Mouse (Mus musculus): Measurements from ENCODE around the gene Ctdspl.

Ctdspl gene

DNA sequence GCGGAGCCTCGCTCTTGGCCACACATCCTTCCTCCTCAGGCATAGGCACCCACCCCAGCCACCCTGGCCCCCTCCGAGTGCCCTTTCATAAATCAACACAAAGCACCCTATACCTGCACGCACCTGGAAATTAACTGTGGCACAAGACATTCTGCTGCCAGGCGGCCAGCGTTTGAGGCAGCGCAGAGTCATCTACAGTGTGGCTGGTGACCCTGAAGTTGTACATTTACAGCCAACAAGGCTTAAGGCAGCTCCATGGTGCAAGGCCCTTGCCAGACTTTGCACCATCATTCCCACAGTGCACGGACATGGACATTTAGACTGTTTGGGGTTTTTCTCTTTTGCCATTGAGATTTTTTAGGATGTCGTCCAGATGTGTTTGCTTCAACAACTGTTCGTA is 134.4 kb downstream of the Ctdspl start:
- DNase-seq (ENCODE audit: low read depth, low spot score) = no peak

DNA sequence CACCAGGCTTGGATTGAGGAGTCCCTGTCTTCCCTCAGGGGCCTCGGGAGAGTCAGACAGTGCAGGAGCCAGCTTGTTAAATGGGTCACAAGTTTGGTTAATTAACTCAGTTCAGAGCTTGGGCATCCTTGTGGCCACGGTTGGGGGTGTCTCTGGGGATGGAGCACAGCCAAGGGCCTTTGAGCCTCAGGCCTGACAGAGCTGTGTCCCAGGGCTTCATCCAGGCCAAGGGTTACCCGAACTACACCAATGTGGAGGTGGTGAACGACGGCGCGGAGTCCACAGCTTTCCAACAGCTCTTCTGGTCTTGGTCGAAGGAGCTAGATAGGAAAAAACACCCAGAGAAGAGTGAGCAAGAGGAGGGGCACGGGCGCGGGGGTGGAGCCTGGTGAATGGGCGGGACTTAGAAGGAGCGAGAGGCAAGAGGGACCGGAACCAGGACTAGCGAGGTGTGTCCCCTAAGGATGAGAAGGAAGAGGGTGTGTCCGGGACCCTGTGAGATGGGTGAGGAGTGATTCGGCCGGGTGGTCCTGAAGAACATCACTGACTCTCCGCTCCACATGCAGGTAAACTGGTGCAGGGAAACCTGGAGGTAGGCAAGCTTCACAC is 136.9 kb downstream of the Ctdspl start:
- DNase-seq (ENCODE audit: low read depth, low spot score) = peak; percentile 76

DNA sequence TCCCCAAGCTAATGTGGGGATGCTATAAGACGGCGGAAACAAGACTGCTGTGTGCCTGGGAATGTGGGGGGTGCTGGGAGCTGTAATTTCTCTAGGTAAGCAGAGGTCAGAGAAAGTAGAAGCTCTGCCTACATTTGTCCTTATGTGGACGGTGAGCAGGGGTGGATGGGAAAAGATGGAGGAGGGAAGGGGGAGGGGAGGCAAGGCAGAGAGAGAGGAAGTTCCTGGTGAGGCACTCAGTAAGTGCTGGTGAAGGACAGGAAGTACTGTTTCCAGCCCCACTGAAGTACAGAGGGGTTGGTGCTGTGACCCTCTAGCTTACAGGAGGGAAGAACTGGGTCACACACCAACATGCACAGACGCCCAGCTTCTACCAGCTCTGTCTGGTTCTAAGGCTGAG is 138.0 kb downstream of the Ctdspl start:
- peak; percentile 56 for DNase-seq (ENCODE audit: low read depth, low spot score)

DNA sequence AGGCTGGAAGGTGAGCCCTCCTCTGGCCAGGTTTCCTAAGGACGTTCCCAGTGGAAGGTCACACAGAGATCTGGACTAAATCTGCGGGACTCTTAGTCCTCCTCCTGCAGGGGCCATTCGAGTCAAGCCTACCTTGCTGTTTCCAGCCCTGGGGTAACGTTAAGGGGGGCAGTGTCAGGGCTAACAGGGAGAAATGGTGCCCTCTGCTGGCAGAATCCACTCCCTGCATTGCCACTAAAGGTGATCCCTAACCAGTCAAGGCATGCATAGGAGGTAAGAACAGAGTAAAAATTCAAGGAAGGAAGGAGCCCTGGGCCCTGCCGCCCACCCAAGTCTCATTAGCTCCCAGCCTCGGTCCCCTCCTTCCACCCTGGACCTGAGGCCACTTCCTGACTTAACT is 141.3 kb downstream of the Ctdspl start:
- DNase-seq (ENCODE audit: low read depth, low spot score) = peak; percentile 74

DNA sequence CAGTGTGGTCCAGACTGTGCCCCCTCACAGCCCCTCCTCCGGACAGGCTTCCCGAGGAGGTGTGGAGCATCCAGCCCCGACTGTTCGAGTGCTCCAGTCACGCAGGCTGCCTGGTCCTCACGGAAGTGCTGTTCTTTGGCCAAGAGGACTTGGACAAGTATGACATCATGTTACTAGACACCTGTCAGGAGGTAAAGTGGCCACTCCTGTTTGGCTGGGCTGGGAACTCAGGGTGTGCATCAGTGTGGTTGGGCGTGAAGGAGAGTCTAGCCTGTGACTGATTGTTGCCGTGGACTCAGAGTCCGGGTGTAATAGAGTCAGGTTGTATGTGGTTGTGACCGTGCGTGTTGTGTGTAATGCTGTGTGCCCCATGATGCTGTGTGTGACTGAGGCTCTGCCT is 142.0 kb downstream of the Ctdspl start:
- no peak for DNase-seq (ENCODE audit: low read depth, low spot score)

DNA sequence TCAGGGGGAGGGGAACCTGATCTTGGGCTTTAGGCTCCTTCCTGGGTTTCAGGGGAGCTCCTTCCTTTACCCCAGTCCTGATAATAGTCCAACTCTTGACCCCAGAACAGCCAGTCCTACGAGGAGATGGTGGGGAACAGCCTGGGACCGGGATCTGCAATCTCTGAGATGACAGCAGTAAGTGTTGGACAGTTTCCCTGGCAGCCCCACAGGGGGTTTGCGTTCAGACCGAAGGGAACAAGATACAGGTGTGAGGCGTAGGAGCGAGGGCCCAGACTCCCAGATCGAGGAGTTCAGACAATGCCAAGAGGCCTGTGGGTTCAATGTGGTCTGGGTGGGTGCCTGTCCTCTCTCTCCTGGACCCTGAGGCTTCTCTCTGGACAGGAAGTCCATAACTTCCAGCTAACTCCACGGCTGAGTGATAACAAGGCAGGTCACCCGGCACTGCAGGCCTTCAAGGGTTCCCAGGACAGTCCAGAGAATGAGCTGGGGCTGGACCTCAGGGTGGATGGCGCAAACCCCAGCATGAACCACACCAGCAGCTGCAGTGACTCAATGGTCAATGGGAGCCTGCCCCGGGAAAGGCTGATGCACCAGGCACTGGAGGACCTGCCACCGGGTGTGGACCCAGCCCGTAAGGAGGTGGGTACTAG is 144.0 kb downstream of the Ctdspl start:
- no peak for DNase-seq (ENCODE audit: low read depth, low spot score)

DNA sequence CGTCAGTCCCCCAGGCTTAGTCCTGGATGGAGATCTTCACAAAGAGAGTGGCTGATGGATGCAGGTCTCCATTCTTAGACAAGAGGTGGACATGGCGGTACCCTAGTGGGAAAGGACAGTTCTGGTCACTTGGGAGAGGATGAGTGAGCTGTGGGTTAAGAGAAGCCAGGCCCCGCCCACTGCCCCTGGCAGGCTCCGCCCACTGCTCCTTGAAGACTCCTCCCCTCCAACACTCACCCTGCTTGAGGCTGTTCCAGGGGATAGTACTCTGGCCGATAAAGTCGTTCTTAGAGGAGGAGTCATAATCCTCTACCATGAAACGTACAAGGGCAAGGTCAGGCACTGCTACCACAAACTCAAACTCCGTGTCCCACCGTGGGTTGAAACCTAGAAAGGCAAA is 145.5 kb downstream of the Ctdspl start:
- DNase-seq (ENCODE audit: low read depth, low spot score) = no peak

DNA sequence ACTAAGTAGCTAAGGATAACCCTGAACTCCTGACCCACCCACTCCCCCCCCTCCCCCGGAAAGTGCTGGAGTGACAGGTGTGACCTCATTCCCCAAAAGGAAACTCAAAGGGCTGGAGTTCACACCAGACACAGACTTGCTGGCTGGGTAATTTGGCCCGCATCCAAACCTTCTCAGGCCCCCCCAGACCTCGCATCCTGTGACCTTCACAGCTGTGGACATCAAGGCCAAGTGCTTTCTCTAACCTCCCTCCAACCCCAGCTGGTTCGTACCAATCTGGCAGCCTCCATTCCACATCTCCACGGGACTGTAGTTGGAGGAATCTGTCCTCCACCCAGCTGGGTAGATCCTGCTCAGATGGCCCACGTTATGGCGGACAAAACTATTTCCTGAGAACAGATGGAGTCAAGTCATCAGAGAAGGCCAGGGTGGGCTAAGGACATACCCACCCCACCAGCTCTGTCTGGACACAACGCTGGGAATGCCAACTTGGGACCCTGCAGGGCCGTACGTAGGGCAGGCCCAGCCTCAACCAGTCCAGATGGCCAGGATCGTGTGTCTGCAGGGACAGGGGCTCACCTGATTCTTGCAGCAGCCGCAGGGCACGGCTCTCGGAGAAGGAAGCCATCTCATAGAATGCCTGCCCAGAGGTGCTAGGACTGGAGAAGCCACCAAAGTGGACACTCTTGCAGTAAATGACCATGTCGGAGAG is 147.1 kb downstream of the Ctdspl start:
- no peak for DNase-seq (ENCODE audit: low read depth, low spot score)

DNA sequence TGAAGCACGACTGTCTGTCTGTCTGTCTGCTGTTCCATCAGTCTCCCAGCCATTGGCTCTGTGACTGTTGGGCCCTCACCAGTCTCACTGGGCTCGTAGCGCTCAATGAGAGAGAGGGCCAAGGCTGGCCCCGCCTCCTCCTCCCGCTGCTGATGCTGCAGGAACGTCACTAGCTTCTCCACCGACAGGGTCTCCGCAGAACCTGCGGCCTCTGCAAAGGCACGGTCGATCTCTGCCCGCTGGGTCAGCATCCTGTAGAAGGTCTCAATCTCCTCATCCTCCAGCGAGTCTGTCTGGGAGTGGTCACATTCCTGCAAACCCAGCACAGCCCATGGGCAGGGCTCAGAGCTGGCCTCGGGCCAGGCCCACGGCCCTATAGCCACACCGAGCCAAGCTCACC is 149.4 kb downstream of the Ctdspl start:
- peak; percentile 57 for DNase-seq (ENCODE audit: low read depth, low spot score)

DNA sequence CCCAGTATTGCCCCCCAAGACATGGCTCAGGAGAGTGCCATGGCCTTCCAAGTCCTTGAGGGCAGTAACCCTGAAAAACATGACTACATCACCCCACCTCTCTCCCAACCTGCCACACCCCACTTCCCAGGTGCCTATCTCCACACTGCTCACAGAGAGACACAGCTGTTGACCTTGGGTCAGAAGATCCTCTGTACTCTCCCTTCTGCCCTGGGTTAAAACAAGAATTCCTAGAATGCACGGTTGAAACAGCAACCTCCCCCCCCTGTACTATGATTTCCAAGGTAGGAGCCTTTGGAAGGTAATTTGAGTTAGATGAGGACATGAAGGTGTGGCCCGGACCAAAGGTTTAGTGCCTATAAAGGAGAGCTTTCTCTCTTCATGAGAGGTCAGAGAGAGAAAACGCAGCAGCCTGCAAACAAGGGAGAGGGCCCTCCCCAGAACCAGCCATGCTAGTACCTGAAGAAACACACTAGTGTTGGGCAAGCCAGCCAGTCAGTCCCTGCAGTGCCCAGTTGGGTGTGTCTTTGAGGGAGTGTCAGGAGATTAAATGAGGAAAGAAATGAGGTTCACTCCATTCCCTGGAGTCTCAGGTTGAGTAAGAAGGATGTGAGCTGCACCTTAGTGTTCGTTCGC is 153.9 kb downstream of the Ctdspl start:
- DNase-seq (ENCODE audit: low read depth, low spot score) = peak; percentile 58

DNA sequence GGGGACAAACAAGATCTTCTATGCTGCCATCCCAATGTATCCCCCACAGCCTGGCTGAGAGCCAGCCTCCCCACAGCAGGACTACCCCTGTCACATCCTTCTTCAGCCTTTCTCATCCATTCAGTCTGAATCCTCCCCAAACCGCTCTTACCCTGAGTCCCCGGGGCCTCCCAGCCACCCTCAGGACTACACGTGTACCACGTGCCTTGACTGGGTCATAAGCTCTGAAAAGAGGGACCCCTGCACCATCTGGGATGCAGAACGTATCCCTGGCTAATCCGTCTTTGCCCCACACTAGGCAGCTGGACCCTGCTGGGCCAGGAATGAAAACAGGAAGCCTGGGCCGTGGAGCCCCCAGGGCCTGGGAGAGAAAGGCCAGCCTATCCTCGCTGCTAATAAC is 155.8 kb downstream of the Ctdspl start:
- no peak for DNase-seq (ENCODE audit: low read depth, low spot score)

DNA sequence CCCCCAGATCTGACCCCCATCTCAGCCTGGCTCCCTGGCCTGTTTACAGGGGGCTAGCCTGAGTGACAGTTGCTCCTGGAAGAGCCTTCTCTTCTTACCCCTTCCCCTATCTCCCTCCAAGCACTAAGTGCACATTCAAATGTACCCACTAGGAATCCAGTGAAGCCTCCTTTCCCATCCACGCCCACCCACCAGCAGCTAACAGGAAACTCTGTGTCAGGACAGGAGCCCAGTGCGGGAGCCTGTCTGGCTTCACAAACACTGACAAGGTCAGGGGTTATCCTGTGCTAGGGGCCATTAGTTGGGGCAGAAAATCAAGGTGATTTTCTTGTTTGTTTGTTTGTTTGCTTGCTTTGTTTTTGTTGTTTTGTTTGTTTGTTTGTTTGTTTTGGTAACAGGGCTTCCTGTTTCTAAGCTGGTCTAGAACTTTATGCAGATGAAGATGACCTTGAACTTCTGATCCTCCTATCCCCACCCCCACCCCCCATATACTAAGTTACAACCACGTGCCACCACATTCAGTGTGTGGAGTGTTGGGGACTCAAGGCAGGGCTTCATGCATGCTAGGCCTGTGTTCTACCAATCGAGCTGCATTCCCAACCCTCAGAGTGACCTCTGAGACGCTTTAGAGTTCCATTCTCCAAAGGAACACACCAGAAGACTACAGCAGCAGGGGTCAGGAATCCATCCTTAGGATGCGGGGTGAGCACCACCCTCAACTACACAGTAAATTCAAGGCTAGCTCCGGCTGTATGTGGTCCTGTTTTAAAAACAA is 156.6 kb downstream of the Ctdspl start:
- DNase-seq (ENCODE audit: low read depth, low spot score) = peak; percentile 82

DNA sequence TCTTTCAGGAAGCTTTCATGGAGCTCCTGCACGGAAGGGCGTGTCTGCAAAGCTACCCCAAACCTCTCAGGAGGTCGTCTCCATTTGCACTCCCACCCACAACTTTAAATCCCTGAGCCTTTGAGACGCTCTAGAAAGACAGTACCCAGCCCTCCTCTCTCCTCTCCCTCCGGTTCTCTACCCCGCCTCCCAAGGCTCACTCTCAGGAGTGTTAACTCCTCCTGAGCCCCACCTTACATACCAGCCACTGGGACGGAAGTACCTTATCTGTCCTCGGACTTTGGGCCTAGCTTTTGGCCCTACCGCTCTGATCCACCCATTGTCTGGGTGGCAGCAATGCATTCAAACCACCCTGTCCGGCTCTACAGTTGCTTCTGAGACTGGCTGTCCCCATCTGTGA is 157.7 kb downstream of the Ctdspl start:
- peak; percentile 73 for DNase-seq (ENCODE audit: low read depth, low spot score)

DNA sequence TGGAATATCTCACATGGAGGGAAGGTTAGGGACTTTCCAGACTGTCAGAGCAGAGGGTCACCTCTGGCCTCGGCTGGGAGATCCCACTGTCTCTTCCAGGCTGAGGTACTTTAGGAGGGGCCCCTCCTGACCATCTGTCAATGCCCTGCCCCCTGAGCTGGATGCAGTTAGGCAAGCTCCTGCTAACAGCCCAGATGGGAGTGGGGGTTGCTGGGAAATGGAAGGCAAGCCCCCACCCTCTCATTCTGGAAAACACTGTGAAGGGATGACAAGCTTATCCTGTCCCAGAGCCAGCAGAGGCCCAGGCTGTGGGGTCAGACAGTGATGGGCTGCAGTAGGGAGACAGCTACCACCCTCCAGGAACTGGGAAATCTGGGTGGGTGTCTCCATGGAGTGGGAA is 160.2 kb downstream of the Ctdspl start:
- no peak for DNase-seq (ENCODE audit: low read depth, low spot score)

DNA sequence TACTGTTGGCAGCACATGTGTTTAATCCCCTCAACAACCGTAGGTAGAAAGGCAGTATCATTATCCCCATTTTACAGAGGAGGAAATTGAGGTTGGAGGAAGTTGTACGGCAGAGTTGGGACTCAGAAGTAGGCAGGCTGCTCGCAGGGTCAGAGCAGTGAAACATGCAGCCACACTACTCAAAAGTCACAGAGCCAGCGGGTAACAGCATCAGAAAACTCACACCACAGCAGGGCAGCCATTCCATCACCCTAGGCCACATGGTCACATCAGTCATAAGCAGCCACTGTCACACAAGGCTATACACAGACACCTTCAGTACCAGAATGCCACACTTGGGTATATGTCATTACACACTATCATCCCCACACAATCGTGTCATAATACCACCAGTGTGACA is 161.1 kb downstream of the Ctdspl start:
- no peak for DNase-seq (ENCODE audit: low read depth, low spot score)

DNA sequence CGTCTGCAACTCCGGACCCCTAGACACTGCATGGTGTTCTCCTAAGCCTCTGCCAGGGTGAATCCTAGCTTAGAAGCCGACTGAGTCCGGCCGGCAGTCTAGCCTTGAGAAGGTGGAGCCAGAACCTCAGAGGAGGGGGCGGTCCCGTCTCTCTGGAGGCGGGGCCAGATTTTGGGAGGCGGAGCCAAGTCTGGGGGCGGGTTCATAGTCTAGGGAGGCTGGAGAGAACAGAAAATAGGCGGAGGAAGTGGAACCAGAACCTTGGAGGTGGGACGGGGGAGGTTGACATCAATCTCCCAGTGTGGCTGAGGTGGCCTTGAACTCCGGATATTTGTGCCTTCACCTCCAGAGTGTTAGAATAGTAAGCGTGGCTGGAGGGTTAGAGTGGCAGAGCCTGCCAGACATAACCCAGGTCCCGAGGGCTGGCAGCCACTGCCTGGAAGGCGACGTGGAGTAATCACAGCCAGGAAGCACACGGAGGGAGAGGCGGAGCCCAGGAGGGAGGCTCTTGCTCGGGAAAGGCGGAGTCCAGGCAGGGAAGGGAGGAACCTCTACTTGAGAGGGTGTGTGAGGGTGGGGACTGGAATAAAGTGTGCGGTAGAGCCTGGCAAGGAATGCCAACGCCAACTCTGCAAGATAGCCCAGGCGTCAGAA is 162.0 kb downstream of the Ctdspl start:
- DNase-seq (ENCODE audit: low read depth, low spot score) = peak; percentile 94

DNA sequence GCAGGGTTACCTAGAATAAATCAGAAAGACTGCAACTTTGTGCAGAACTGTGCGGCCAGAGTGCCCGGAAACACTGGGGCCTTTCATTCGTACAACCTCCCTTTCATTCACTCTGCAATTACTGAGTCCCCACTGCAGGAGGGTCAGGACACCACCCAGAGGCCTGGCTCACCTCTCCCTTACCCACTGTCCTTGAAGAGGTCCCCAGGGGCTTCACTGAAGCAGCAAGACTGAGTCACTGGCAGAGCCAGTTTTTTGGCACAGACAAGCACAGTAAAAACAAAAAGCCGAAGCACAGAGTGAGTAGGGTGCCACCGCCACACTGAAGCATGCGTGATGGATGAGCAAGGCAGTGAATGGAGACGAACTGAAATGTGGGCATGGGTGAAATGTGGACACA is 163.2 kb downstream of the Ctdspl start:
- DNase-seq (ENCODE audit: low read depth, low spot score) = no peak

DNA sequence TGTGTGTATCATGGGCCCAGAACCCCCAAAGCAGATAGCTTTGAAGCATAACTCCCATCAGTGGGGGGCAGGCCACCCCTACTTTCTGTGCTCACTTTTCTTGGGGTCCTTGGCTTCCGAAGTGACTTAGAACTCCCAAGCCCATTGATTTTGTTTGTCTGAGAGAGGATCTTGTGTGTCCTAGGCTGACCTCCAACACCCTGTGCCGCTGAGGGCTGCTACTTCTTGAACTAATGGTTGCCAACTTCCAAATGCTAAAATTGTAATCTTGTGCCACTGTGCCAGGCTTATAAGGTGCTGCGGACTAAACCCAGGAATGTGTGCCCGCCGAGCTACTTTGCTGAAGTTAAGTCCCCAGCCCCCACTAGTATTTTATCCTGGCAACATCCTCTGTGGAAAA is 164.2 kb downstream of the Ctdspl start:
- no peak for DNase-seq (ENCODE audit: low read depth, low spot score)

DNA sequence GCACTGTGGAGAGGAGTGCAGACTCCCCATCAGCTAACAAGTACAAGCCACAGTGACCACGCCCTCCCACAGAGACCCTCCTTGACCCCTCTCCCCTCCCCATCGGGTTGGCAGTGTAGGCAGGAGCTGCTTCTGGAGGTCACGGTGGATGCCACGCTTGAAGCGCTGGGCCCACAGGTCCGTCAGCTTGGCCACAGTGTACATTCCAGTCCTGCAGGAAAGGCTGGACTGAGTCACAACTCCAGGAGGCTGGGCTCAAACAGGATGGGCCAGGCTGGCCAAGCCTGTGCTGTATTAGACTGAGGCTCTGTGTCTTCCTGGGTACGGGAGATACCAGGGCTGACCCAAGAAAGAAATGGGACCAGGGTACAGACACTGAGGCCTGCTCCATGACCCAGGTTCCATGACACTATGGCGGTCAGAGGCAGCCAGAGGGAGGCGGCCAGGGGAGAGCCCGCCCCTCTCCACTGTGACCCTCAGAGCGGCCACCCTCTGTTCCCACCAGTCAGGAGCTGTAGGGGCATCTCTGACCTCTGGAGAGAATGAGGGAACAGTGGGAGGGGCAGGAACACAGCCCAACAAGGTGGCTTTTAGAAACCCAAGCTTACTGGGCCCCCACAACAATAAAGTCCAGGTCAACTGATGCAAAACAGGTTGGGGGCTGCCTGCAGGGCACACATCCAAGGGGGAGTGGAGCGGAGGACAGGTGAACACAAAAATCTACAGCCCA is 165.5 kb downstream of the Ctdspl start:
- DNase-seq (ENCODE audit: low read depth, low spot score) = no peak
